Mouse (Mus musculus): Measurements from ENCODE around the gene Ip6k3.

- TF ChIP-seq CTCF (IDR thresholded peaks at IDR 0.05; ENCODE audit: borderline replicate concordance, extremely low read depth, insufficient read depth, insufficient read length) = no peak
- no peak for TF ChIP-seq POLR2A (IDR thresholded peaks at IDR 0.05; ENCODE audit: borderline replicate concordance, extremely low read depth, insufficient read depth, insufficient read length, poor library complexity, severe bottlenecking)
Observed at GRCm38 (mm10) chr17:27152976-27153723, 14.4 kb downstream of the Ip6k3 start.
